17 mouse cellular contexts compared by ENCODE assay signal in genomic region chr9:78964813-78965212, GRCm38 (mm10).
DNase-seq lines count a peak whose midpoint lies in the region; ATAC-seq and TF ChIP-seq lines count a peak whose summit lies in the region.
"Had no signal": no experiment of that assay in that cellular context is flagged by ENCODE, and none has a peak within 500 bp of the region (broad histone marks: within the 10 kb centered on the region; RNA-seq: fewer than 3 reads in every experiment).

No protein-coding gene starts in this region.

- no peaks in the 10 kb centered on the region for H3K4me1 ChIP-seq in forebrain, embryonic 11.5 days (replicated peaks; ENCODE audit: control insufficient read depth, insufficient read depth, low read length)
- no peaks in the 10 kb centered on the region for H3K4me1 ChIP-seq in forebrain, postnatal 0 days (ENCODE audit: insufficient read depth)
- peaks cover 0 to 3% of the 10 kb centered on the region in 2 experiments; a peak in 1 of 4 replicates for H3K4me1 ChIP-seq in CH12.LX (ENCODE audit: control insufficient read depth in 1 of 2, insufficient read depth in 2 of 2)
- peaks cover 8% of the 10 kb centered on the region; the same call in 1 of the 2 replicates for H3K4me1 ChIP-seq in embryonic facial prominence, embryonic 13.5 days
- peaks cover 6% of the 10 kb centered on the region; the same call in 1 of the 2 replicates for H3K4me1 ChIP-seq in limb, embryonic 13.5 days

- no peaks in the 10 kb centered on the region for H3K27me3 ChIP-seq in forebrain, embryonic 11.5 days (ENCODE audit: control insufficient read depth, insufficient read depth, low read length)
- H3K27me3 ChIP-seq in forebrain, postnatal 0 days (ENCODE audit: insufficient read depth, low read length) = no peaks in the 10 kb centered on the region
- H3K27me3 ChIP-seq in CH12.LX (replicated peaks) = no peaks in the 10 kb centered on the region
- H3K27me3 ChIP-seq in embryonic facial prominence, embryonic 13.5 days = no peaks in the 10 kb centered on the region
- H3K27me3 ChIP-seq in limb, embryonic 13.5 days = no peaks in the 10 kb centered on the region
- H3K27me3 ChIP-seq: forebrain, embryonic 15.5 days; midbrain, embryonic 12.5 days had no signal

- H3K79me2 ChIP-seq in CH12.LX (replicated peaks; ENCODE audit: control insufficient read depth, extremely low read depth, insufficient read depth, poor library complexity, severe bottlenecking) = no peaks in the 10 kb centered on the region

- no peak for DNase-seq in forebrain, embryonic 11.5 days (ENCODE audit: low spot score)
- DNase-seq in forebrain, postnatal 0 days = no peak
- no peak for DNase-seq in CH12.LX (ENCODE audit: extremely low read depth)
- no peak for DNase-seq in cerebellum, postnatal 25 days
- DNase-seq: adrenal gland, postnatal 14 days; gastrocnemius, adult 2 months; heart, adult 18-20 months; thymus, postnatal 36 days had no signal

- no peak for TF ChIP-seq EP300 in CH12.LX (IDR thresholded peaks at IDR 0.05; ENCODE audit: low read length)

- no peak overlapping the region for H3K4me3 ChIP-seq in forebrain, embryonic 11.5 days (ENCODE audit: low read depth, low read length)
- H3K4me3 ChIP-seq in forebrain, postnatal 0 days (ENCODE audit: low read depth, low read length) = no peak overlapping the region
- H3K4me3 ChIP-seq in CH12.LX (replicated peaks in 1 of 3; ENCODE audit: low read depth in 2 of 3, low read length in 2 of 3, poor library complexity in 1 of 3) = no peak overlapping the region
- no peak overlapping the region for H3K4me3 ChIP-seq in embryonic facial prominence, embryonic 13.5 days
- H3K4me3 ChIP-seq in limb, embryonic 13.5 days = no peak overlapping the region
- H3K4me3 ChIP-seq: forebrain, embryonic 15.5 days; gastrocnemius, adult 2 months; layer of hippocampus, adult 2 months; midbrain, embryonic 12.5 days had no signal

- no peaks in the 10 kb centered on the region for H3K9me3 ChIP-seq in forebrain, embryonic 11.5 days (ENCODE audit: control insufficient read depth, low read length)
- no peaks in the 10 kb centered on the region for H3K9me3 ChIP-seq in forebrain, postnatal 0 days (ENCODE audit: low read length)
- H3K9me3 ChIP-seq in CH12.LX (replicated peaks; ENCODE audit: low read length) = no peaks in the 10 kb centered on the region
- no peaks in the 10 kb centered on the region for H3K9me3 ChIP-seq in embryonic facial prominence, embryonic 13.5 days
- no peaks in the 10 kb centered on the region for H3K9me3 ChIP-seq in limb, embryonic 13.5 days
- H3K9me3 ChIP-seq: forebrain, embryonic 15.5 days; midbrain, embryonic 12.5 days had no signal

- H3K4me2 ChIP-seq in forebrain, embryonic 11.5 days (ENCODE audit: low read depth, low read length, severe bottlenecking) = no peak overlapping the region
- no peak overlapping the region for H3K4me2 ChIP-seq in forebrain, postnatal 0 days (ENCODE audit: low read depth)
- H3K4me2 ChIP-seq in CH12.LX (ENCODE audit: insufficient read depth, low read depth, poor library complexity, severe bottlenecking) = no peak overlapping the region; the same call in 1 of the 2 replicates
- 0 out of 2 replicates have a peak overlapping the region, but pooled peaks have one; percentile 20 for H3K4me2 ChIP-seq in embryonic facial prominence, embryonic 13.5 days
- H3K4me2 ChIP-seq in limb, embryonic 13.5 days (replicated peaks) = no peak overlapping the region
- H3K4me2 ChIP-seq: forebrain, embryonic 15.5 days; midbrain, embryonic 12.5 days had no signal

- WGBS in forebrain, embryonic 11.5 days = 9% methylated on average over 1 of the region's 1 CpGs
- 7% methylated on average over 1 of the region's 1 CpGs for WGBS in forebrain, postnatal 0 days
- whole genome bisulfite sequencing in embryonic facial prominence, embryonic 13.5 days = 21% methylated on average over 1 of the region's 1 CpGs
- WGBS in limb, embryonic 13.5 days = 24% methylated on average over 1 of the region's 1 CpGs

- H3K27ac ChIP-seq in forebrain, embryonic 11.5 days (ENCODE audit: low read depth, low read length) = no peak overlapping the region
- H3K27ac ChIP-seq in forebrain, postnatal 0 days (ENCODE audit: low read depth, low read length) = no peak overlapping the region
- H3K27ac ChIP-seq in CH12.LX (ENCODE audit: insufficient read depth, low read depth) = no peak overlapping the region
- H3K27ac ChIP-seq in embryonic facial prominence, embryonic 13.5 days = peak overlapping the region; percentile 60; the same call in 1 of the 2 replicates
- H3K27ac ChIP-seq in limb, embryonic 13.5 days = peak overlapping the region; percentile 65; the same call in 1 of the 2 replicates
- H3K27ac ChIP-seq: forebrain, embryonic 15.5 days; gastrocnemius, adult 2 months; kidney, postnatal 0 days; layer of hippocampus, adult 2 months; midbrain, embryonic 12.5 days had no signal

- H3K36me3 ChIP-seq in forebrain, embryonic 11.5 days (ENCODE audit: control insufficient read depth, insufficient read depth, low read length) = no peaks in the 10 kb centered on the region
- H3K36me3 ChIP-seq in forebrain, postnatal 0 days (ENCODE audit: insufficient read depth) = no peaks in the 10 kb centered on the region
- H3K36me3 ChIP-seq in CH12.LX (replicated peaks in 1 of 2; ENCODE audit: control insufficient read depth in 1 of 2, insufficient read depth in 1 of 2, low read length in 1 of 2) = no peaks in the 10 kb centered on the region
- H3K36me3 ChIP-seq in embryonic facial prominence, embryonic 13.5 days = no peaks in the 10 kb centered on the region
- H3K36me3 ChIP-seq in limb, embryonic 13.5 days = no peaks in the 10 kb centered on the region
- H3K36me3 ChIP-seq: forebrain, embryonic 15.5 days; midbrain, embryonic 12.5 days had no signal

- no peak for TF ChIP-seq RAD21 in CH12.LX (IDR thresholded peaks at IDR 0.05; ENCODE audit: low read depth, low read length)

- no peak overlapping the region for H3K9ac ChIP-seq in forebrain, embryonic 11.5 days (ENCODE audit: low read length)
- H3K9ac ChIP-seq in forebrain, postnatal 0 days = no peak overlapping the region
- no peak overlapping the region for H3K9ac ChIP-seq in CH12.LX (ENCODE audit: insufficient read depth, low read depth)
- no peak overlapping the region for H3K9ac ChIP-seq in embryonic facial prominence, embryonic 13.5 days
- no peak overlapping the region for H3K9ac ChIP-seq in limb, embryonic 13.5 days
- H3K9ac ChIP-seq: forebrain, embryonic 15.5 days; midbrain, embryonic 12.5 days had no signal

- dilution Hi-C loops in CH12.LX (cut with MboI; ENCODE audit: extremely low pct_ligation_motif_present, extremely low pct_unique_long_range_greater_than_20kb, low sequenced_read_pairs) = no loop called here

- no peak for TF ChIP-seq POLR2A in CH12.LX (IDR thresholded peaks at IDR 0.05; ENCODE audit: low read depth, low read length)

- in situ Hi-C loops in CH12.LX (cut with MboI; ENCODE audit: low pct_ligation_motif_present, low pct_unique_long_range_greater_than_20kb, low sequenced_read_pairs) = no loop called here

- ATAC-seq in forebrain, embryonic 11.5 days (replicated peaks; ENCODE audit: low FRiP score) = peak; percentile 57; the same call in 1 of the 2 replicates
- no peak for ATAC-seq in forebrain, postnatal 0 days
- no peak for ATAC-seq in embryonic facial prominence, embryonic 13.5 days (ENCODE audit: insufficient number of reproducible peaks, insufficient read depth, low FRiP score, low TSS enrichment, low read depth)
- no peak for ATAC-seq in limb, embryonic 13.5 days (ENCODE audit: low FRiP score, low read depth)
- ATAC-seq in cerebellum, adult (ENCODE audit: insufficient number of reproducible peaks, low FRiP score, low TSS enrichment) = no peak
- ATAC-seq: forebrain, embryonic 15.5 days; hindbrain, embryonic 16.5 days; intestine, postnatal 0 days had no signal

- TF ChIP-seq CTCF in forebrain, postnatal 0 days (IDR thresholded peaks at IDR 0.05; ENCODE audit: low read depth) = no peak
- no peak for TF ChIP-seq CTCF in CH12.LX (conservative IDR thresholded peaks at IDR 0.05 in 1 of 2, IDR thresholded peaks at IDR 0.05 in 1 of 2; ENCODE audit: low read depth in 2 of 2, low read length in 2 of 2)

TF ChIP-seq in CH12.LX, 34 proteins besides CTCF, POLR2A, EP300 and RAD21:
- TF ChIP-seq MAFK (IDR thresholded peaks at IDR 0.05; ENCODE audit: insufficient replicate concordance, low read length) (no peak), USF1 (IDR thresholded peaks at IDR 0.05; ENCODE audit: low read depth, low read length) (peak; percentile 4; the same call in 1 of the 2 replicates), MAX (IDR thresholded peaks at IDR 0.05; ENCODE audit: low read length) (peak; percentile 57; the same call in 1 of the 2 replicates), ZC3H11A (IDR thresholded peaks at IDR 0.05; ENCODE audit: low read depth, low read length) (no peak), USF2 (conservative IDR thresholded peaks at IDR 0.05; ENCODE audit: low read depth, low read length) (no peak)

Comparison
In these comparisons a context has a peak if more than half of its experiments do, and no peak if none do; other contexts are left out.
1. H3K27ac ChIP-seq: peak in embryonic facial prominence, embryonic 13.5 days (single experiment) and limb, embryonic 13.5 days (single experiment); none in forebrain, embryonic 11.5 days (single experiment), forebrain, postnatal 0 days (single experiment) and CH12.LX (single experiment).